Mouse (Mus musculus) lung, embryonic 16.5 days (tissue): ENCODE measurements around the gene Akap13. TPM values are rescaled to one million over a fixed set of nuclear protein-coding genes. Genes with fewer than 3 reads are reported as not detected.

Source experiments
- ATAC-seq: fragments of 200-750 bp; cut with Nextera tagmentation; 2 replicates; pipeline ENCODE4 v1.8.0; 2017; ENCODE audit warnings: low read depth, mild to moderate bottlenecking, moderate library complexity
- H3K27ac ChIP-seq: fragments of 300-500 bp; sonication (generic); 2 replicates; pipeline ENCODE4 v1.5.1; 2014; ENCODE audit warnings: mild to moderate bottlenecking, control low read depth, low read length
- H3K27me3 ChIP-seq: fragments of 300-500 bp; sonication (generic); 2 replicates; pipeline ENCODE4 v1.6.1; 2014; ENCODE audit warnings: low read depth, low read length, mixed read lengths; ENCODE audit not compliant: control insufficient read depth, insufficient read depth
- H3K36me3 ChIP-seq: fragments of 300-500 bp; sonication (generic); 2 replicates; pipeline ENCODE4 v1.6.1; 2014; ENCODE audit warnings: low read length; ENCODE audit not compliant: control insufficient read depth, insufficient read depth
- H3K4me1 ChIP-seq: fragments of 300-500 bp; sonication (generic); replicated peaks from 2 replicates; pipeline ENCODE4 v1.6.1; 2014; ENCODE audit warnings: low read length, mixed read lengths; ENCODE audit not compliant: control insufficient read depth, insufficient read depth
- H3K4me2 ChIP-seq: fragments of 300-500 bp; sonication (generic); 2 replicates; pipeline ENCODE4 v1.6.1; 2014; ENCODE audit warnings: low read depth, low read length, control low read depth
- H3K4me3 ChIP-seq: fragments of 300-500 bp; sonication (generic); 2 replicates; pipeline ENCODE4 v1.5.1; 2014; ENCODE audit warnings: mild to moderate bottlenecking, low read length, control low read depth
- H3K9ac ChIP-seq: fragments of 300-500 bp; sonication (generic); 2 replicates; pipeline ENCODE4 v1.6.1; 2014; ENCODE audit warnings: low read length, control low read depth
- H3K9me3 ChIP-seq: fragments of 300-500 bp; sonication (generic); 2 replicates; pipeline ENCODE4 v1.6.1; 2016; ENCODE audit warnings: low read length; ENCODE audit not compliant: control insufficient read depth
- WGBS: fragments of 180-500 bp; shearing (Covaris S2); extraction: QIAGEN DNeasy Blood & Tissue Kit; methylation state at CpG from one replicate; pipeline ENCODE4 v1.1.7; 2014; 5-methylcytosine and 5-hydroxymethylcytosine counted together
- polyA plus RNA-seq: library from polyadenylated mRNA; unstranded; fragments of >200 nt; fragmentation: Nextera tagmentation; extraction: Ambion mirVana; gene quantifications from 2 replicates; pipeline ENCODE4 v1.2.1, GENCODE M21; 2015

The Akap13 gene
- polyA plus RNA-seq, 1 experiment from 2014 or later, result 39.0 TPM

GRCm38 (mm10) chr7:75587727-75588126, 132.4 kb downstream of the Akap13 start:
- peak overlapping the region; percentile 40; the same call in 1 of the 2 replicates for H3K4me2 ChIP-seq
- H3K27ac ChIP-seq, result no peak overlapping the region
- H3K4me1 ChIP-seq, result peaks cover 22% of the 10 kb centered on the region
- no peak for ATAC-seq
- H3K9ac ChIP-seq, result no peak overlapping the region
- WGBS, result 73% methylated on average over 5 of the region's 5 CpGs
- peak overlapping the region; percentile 21; the same call in 1 of the 2 replicates for H3K4me3 ChIP-seq
- H3K36me3 ChIP-seq, result peaks cover 6% of the 10 kb centered on the region; the same call in 1 of the 2 replicates
- no peaks in the 10 kb centered on the region for H3K9me3 ChIP-seq
- no peaks in the 10 kb centered on the region for H3K27me3 ChIP-seq

GRCm38 (mm10) chr7:75589304-75589973, 134.1 kb downstream of the Akap13 start:
- Histone ChIP-seq H3K4me3 (no peak overlapping the region), H3K27me3 (no peaks in the 10 kb centered on the region), H3K36me3 (peaks cover 6% of the 10 kb centered on the region; the same call in 1 of the 2 replicates), H3K9ac (no peak overlapping the region), H3K9me3 (no peaks in the 10 kb centered on the region), H3K4me1 (peaks cover 22% of the 10 kb centered on the region), H3K4me2 (no peak overlapping the region), H3K27ac (no peak overlapping the region)
- WGBS, result 86% methylated on average over 8 of the region's 8 CpGs
- ATAC-seq, result no peak

GRCm38 (mm10) chr7:75591961-75592360, 136.6 kb downstream of the Akap13 start:
- Histone ChIP-seq H3K4me3 (no peak overlapping the region), H3K4me2 (no peak overlapping the region), H3K4me1 (peaks cover 21% of the 10 kb centered on the region), H3K27me3 (no peaks in the 10 kb centered on the region), H3K9ac (no peak overlapping the region), H3K36me3 (peaks cover 6% of the 10 kb centered on the region; the same call in 1 of the 2 replicates), H3K27ac (no peak overlapping the region; the same call in 1 of the 2 replicates), H3K9me3 (no peaks in the 10 kb centered on the region)
- 32% methylated on average over 1 of the region's 1 CpGs for WGBS
- peak; percentile 47; the same call in 1 of the 2 replicates for ATAC-seq

- WGBS, result 49% methylated on average over 5 of the region's 5 CpGs
These were observed 139.5 kb downstream of the Akap13 start for GRCm38 (mm10) chr7:75594801-75595200.

GRCm38 (mm10) chr7:75595268-75595667, 139.9 kb downstream of the Akap13 start:
- Histone ChIP-seq H3K36me3 (no peaks in the 10 kb centered on the region), H3K4me2 (no peak overlapping the region), H3K27ac (peak overlapping the region; percentile 33), H3K9me3 (no peaks in the 10 kb centered on the region), H3K4me3 (no peak overlapping the region), H3K4me1 (peaks cover 18% of the 10 kb centered on the region), H3K9ac (no peak overlapping the region), H3K27me3 (no peaks in the 10 kb centered on the region)
- no peak for ATAC-seq

More at GRCm38 (mm10) chr7:75594801-75595200, 139.5 kb downstream of the Akap13 start:
- H3K9ac ChIP-seq, result no peak overlapping the region
- H3K4me1 ChIP-seq, result peaks cover 18% of the 10 kb centered on the region
- H3K27ac ChIP-seq, result no peak overlapping the region
- H3K4me2 ChIP-seq, result no peak overlapping the region
- no peak overlapping the region for H3K4me3 ChIP-seq
- no peaks in the 10 kb centered on the region for H3K27me3 ChIP-seq
- no peaks in the 10 kb centered on the region for H3K9me3 ChIP-seq
- 0 out of 2 replicates have a peak, but pooled peaks cover 2% of the 10 kb centered on the region for H3K36me3 ChIP-seq
- peak; percentile 89 for ATAC-seq

GRCm38 (mm10) chr7:75596058-75596748, 140.9 kb downstream of the Akap13 start:
- no peak for ATAC-seq
- H3K9me3 ChIP-seq, result no peaks in the 10 kb centered on the region
- H3K4me3 ChIP-seq, result no peak overlapping the region
- no peaks in the 10 kb centered on the region for H3K27me3 ChIP-seq
- peaks cover 16% of the 10 kb centered on the region for H3K4me1 ChIP-seq
- no peak overlapping the region for H3K9ac ChIP-seq
- 0 out of 2 replicates have a peak overlapping the region, but pooled peaks have one; percentile 7 for H3K27ac ChIP-seq
- 38% methylated on average over 6 of the region's 6 CpGs for WGBS
- H3K36me3 ChIP-seq, result no peaks in the 10 kb centered on the region
- no peak overlapping the region for H3K4me2 ChIP-seq

GRCm38 (mm10) chr7:75597840-75598239, 142.5 kb downstream of the Akap13 start:
- Histone ChIP-seq H3K4me2 (no peak overlapping the region), H3K36me3 (no peaks in the 10 kb centered on the region), H3K27me3 (no peaks in the 10 kb centered on the region), H3K27ac (no peak overlapping the region), H3K4me1 (peaks cover 12% of the 10 kb centered on the region), H3K9ac (no peak overlapping the region), H3K4me3 (no peak overlapping the region), H3K9me3 (no peaks in the 10 kb centered on the region)
- 82% methylated on average over 2 of the region's 2 CpGs for WGBS
- ATAC-seq, result no peak

- Histone ChIP-seq H3K4me3 (no peak overlapping the region), H3K36me3 (peaks cover 5% of the 10 kb centered on the region; the same call in 1 of the 2 replicates), H3K27ac (no peak overlapping the region), H3K27me3 (no peaks in the 10 kb centered on the region), H3K9me3 (no peaks in the 10 kb centered on the region), H3K4me2 (no peak overlapping the region), H3K9ac (no peak overlapping the region), H3K4me1 (peaks cover 6% of the 10 kb centered on the region)
- WGBS, result 81% methylated on average over 6 of the region's 6 CpGs
- ATAC-seq, result no peak
These were observed 145.2 kb downstream of the Akap13 start for GRCm38 (mm10) chr7:75600360-75601075.

- no peak for ATAC-seq
- Histone ChIP-seq H3K27ac (no peak overlapping the region), H3K4me1 (peaks cover 19% of the 10 kb centered on the region), H3K36me3 (peaks cover 27% of the 10 kb centered on the region), H3K9me3 (no peaks in the 10 kb centered on the region), H3K9ac (no peak overlapping the region), H3K4me3 (no peak overlapping the region), H3K27me3 (no peaks in the 10 kb centered on the region), H3K4me2 (no peak overlapping the region)
- WGBS, result 75% methylated on average over 3 of the region's 3 CpGs
These were observed 151.9 kb downstream of the Akap13 start for GRCm38 (mm10) chr7:75607248-75607647.
